Mouse (Mus musculus) liver, embryonic 14.5 days (tissue): ENCODE data around the gene Grik2.
"Not testable (repeated sequence)": the region's sequence is repeated elsewhere in the genome, so short reads cannot be mapped to it uniquely, and the experiment has no call there.

Source experiments
- CTCF ChIP-seq: IDR thresholded peaks from 2 replicates; pipeline ENCODE4 v1.5.1; 2016; ENCODE audit warnings: antibody characterized with exemption, low read depth, control low read depth
- EP300 ChIP-seq: IDR thresholded peaks from 2 replicates; pipeline ENCODE4 v1.6.1; 2016; ENCODE audit warnings: antibody characterized with exemption, low read depth

- TF ChIP-seq CTCF, EP300: not testable (repeated sequence)
Observed at GRCm38 (mm10) chr10:49151496-49151895, 637.1 kb downstream of the Grik2 start.
